Mouse (Mus musculus) brain, embryonic 14.5 days (tissue): ENCODE results near the gene Ctnna2.

ENCODE experiments used
- CTCF ChIP-seq: fragments of 200-500 bp; IDR thresholded peaks from 2 replicates; pipeline ENCODE4 v1.5.1; 2012; ENCODE audit warnings: inconsistent platforms, mild to moderate bottlenecking, moderate library complexity, borderline replicate concordance; ENCODE audit not compliant: insufficient read depth, insufficient read length; ENCODE audit errors: extremely low read depth
- POLR2A ChIP-seq: fragments of 200-500 bp; IDR thresholded peaks from 2 replicates; pipeline ENCODE4 v1.6.1; 2012; ENCODE audit warnings: mild to moderate bottlenecking, inconsistent platforms, borderline replicate concordance; ENCODE audit not compliant: poor library complexity, insufficient read depth, insufficient read length, severe bottlenecking; ENCODE audit errors: extremely low read depth

GRCm38 (mm10) chr6:77209183-77209582 is 770.3 kb downstream of the Ctnna2 start:
- no peak for TF ChIP-seq POLR2A
- TF ChIP-seq CTCF = no peak
